Mouse (Mus musculus) lung, postnatal 4 days (tissue): ENCODE data around the gene Abraxas2.
A peak's percentile ranks its signal among the peaks of the same experiment; 100 is the strongest.

Experiments
- DNase-seq, 2 experiments: peaks; one replicate each; pipeline ENCODE4 v3.0.0; 2021

Gene Abraxas2

GRCm38 (mm10) chr7:132900826-132901531 lies 42.0 kb downstream of the Abraxas2 start:
- peak; percentile 16 to 49 for DNase-seq

- DNase-seq: no peak
Measured at GRCm38 (mm10) chr7:132903796-132904195, 44.8 kb downstream of the Abraxas2 start.

- DNase-seq: no peak
Measured at GRCm38 (mm10) chr7:132921971-132922370, 62.9 kb downstream of the Abraxas2 start.

GRCm38 (mm10) chr7:132925227-132925626 lies 66.2 kb downstream of the Abraxas2 start:
- DNase-seq: no peak

- DNase-seq: peak in 1 of 2 experiments; percentile 8
Measured at GRCm38 (mm10) chr7:132927201-132927600, 68.2 kb downstream of the Abraxas2 start.

- DNase-seq: no peak
Measured at GRCm38 (mm10) chr7:132930055-132930454, 71.0 kb downstream of the Abraxas2 start.

GRCm38 (mm10) chr7:132930850-132931559 lies 72.0 kb downstream of the Abraxas2 start, which contains the start of gene Zranb1:
Gene Zranb1 (plus strand): TSS chr7:132931142.
- DNase-seq: peak; percentile 99

- DNase-seq: peak; percentile 62 to 65
Measured at GRCm38 (mm10) chr7:132931560-132932351, 72.7 kb downstream of the Abraxas2 start.

GRCm38 (mm10) chr7:132933331-132933730 lies 74.3 kb downstream of the Abraxas2 start:
- DNase-seq: no peak
